Mouse (Mus musculus) embryonic fibroblast, embryonic 13.5 days (primary cell): ENCODE measurements around the gene Eef1b2.

Experiments used
- CTCF ChIP-seq: IDR thresholded peaks from 2 replicates; pipeline ENCODE4 v1.5.1; 2011; ENCODE audit warnings: mild to moderate bottlenecking, control low read depth, low read length, moderate library complexity, borderline replicate concordance; ENCODE audit not compliant: insufficient read depth
- POLR2A ChIP-seq: IDR thresholded peaks from 2 replicates; pipeline ENCODE4 v1.6.1; 2011; ENCODE audit warnings: low read depth, mild to moderate bottlenecking, control low read depth, low read length, moderate library complexity

- TF ChIP-seq POLR2A (no peak), CTCF (no peak)
These were observed 22.8 kb downstream of the Eef1b2 start for GRCm38 (mm10) chr1:63199387-63199786.
